Mouse (Mus musculus): ENCODE data around the gene Ociad2. TPM values are rescaled to one million over a fixed set of nuclear protein-coding genes. Genes with fewer than 3 reads are reported as not detected.
A peak's percentile ranks its signal among the peaks of the same experiment; 100 is the strongest.

Gene Ociad2
- polyA plus RNA-seq, 2 experiments: 0.95 to 3.6 TPM

DNA sequence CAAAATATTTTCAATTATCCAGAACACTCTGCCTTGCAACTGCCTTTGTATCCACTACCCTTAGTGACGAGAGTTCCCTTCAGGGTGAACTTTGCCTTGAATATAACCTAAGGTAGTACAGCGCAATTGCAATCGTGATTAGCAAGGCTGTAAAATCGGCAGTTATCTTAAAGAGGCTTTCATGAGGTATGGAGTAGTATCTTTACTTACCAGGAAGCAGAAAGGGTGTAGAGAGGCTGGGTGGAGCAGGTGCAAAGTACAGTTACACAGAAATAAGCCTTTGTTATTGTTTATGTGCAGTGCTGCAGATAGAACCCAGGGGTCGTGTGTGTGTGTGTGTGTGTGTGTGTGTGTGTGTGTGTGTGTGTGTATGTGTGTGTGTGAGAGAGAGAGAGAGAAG, 14.6 kb upstream of the Ociad2 start:
- Histone ChIP-seq H3K9me3 (ENCODE audit: control insufficient read depth, low read length) (no peaks in the 10 kb centered on the region), H3K4me3 (ENCODE audit: insufficient read depth in 1 of 2, low read depth in 2 of 2, low read length in 2 of 2) (no peak overlapping the region), H3K9ac (replicated peaks) (no peak overlapping the region; the same call in 1 of the 2 replicates), H3K27ac (peak overlapping the region; percentile 56), H3K36me3 (replicated peaks; ENCODE audit: control insufficient read depth, insufficient read depth, low read depth) (no peaks in the 10 kb centered on the region), H3K27me3 (ENCODE audit: control insufficient read depth, insufficient read depth, low read length) (peaks cover 2% of the 10 kb centered on the region; the same call in 1 of the 2 replicates), H3K4me1 (replicated peaks; ENCODE audit: control insufficient read depth in 2 of 2, insufficient read depth in 2 of 2, low read length in 1 of 2) (peaks cover 47 to 59% of the 10 kb centered on the region in 2 experiments), H3K4me2 (ENCODE audit: low read depth) (peak overlapping the region; percentile 33)
- ATAC-seq (ENCODE audit: insufficient read depth): peak; percentile 85
- TF ChIP-seq EP300 (IDR thresholded peaks at IDR 0.05; ENCODE audit: low read depth) (peak; percentile 90), CTCF (IDR thresholded peaks at IDR 0.05; ENCODE audit: low read depth) (0 out of 2 replicates have a peak, but pooled peaks have one; percentile 17)
- WGBS (ENCODE audit: insufficient replicate concordance): 11% methylated on average over 5 of the region's 5 CpGs
- DNase-seq (ENCODE audit: low read depth in 3 of 3, low spot score in 3 of 3): peak; percentile 47 to 63 (median 56)

DNA sequence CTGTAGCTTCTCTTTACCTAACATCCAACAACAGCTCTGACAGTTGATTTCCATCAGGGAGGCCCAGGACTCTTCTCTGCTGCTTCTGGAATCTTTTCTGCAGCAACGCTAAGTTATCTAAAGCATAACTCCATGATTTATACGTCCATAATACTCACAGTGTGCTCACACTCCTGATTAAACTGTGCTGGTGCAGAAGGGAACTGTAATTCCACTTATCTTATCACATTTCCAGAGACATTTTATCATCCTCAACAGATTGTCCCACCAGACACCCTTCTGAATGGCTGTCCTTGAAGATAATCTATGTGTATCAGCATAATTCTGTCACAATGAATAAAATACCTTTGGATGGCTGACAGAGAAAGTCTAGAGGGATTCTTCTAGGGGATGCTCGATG, 13.2 kb upstream of the Ociad2 start:
- DNase-seq (ENCODE audit: low read depth in 3 of 3, low spot score in 3 of 3) (peak in 2 of 3 experiments; percentile 43 to 44), ATAC-seq (ENCODE audit: insufficient read depth) (peak; percentile 57)
- Histone ChIP-seq H3K27ac (peak overlapping the region; percentile 30; the same call in 1 of the 2 replicates), H3K36me3 (replicated peaks; ENCODE audit: control insufficient read depth, insufficient read depth, low read depth) (no peaks in the 10 kb centered on the region), H3K27me3 (ENCODE audit: control insufficient read depth, insufficient read depth, low read length) (no peaks in the 10 kb centered on the region), H3K4me2 (ENCODE audit: low read depth) (peak overlapping the region; percentile 8), H3K4me3 (ENCODE audit: insufficient read depth in 1 of 2, low read depth in 2 of 2, low read length in 2 of 2) (no peak overlapping the region), H3K4me1 (replicated peaks; ENCODE audit: control insufficient read depth in 2 of 2, insufficient read depth in 2 of 2, low read length in 1 of 2) (peaks cover 38 to 48% of the 10 kb centered on the region in 2 experiments), H3K9me3 (ENCODE audit: control insufficient read depth, low read length) (no peaks in the 10 kb centered on the region), H3K9ac (replicated peaks) (no peak overlapping the region)
- 20% methylated on average over 3 of the region's 3 CpGs for WGBS (ENCODE audit: insufficient replicate concordance)
- TF ChIP-seq EP300 (IDR thresholded peaks at IDR 0.05; ENCODE audit: low read depth): peak; percentile 92
- TF ChIP-seq CTCF (IDR thresholded peaks at IDR 0.05; ENCODE audit: low read depth): no peak

DNA sequence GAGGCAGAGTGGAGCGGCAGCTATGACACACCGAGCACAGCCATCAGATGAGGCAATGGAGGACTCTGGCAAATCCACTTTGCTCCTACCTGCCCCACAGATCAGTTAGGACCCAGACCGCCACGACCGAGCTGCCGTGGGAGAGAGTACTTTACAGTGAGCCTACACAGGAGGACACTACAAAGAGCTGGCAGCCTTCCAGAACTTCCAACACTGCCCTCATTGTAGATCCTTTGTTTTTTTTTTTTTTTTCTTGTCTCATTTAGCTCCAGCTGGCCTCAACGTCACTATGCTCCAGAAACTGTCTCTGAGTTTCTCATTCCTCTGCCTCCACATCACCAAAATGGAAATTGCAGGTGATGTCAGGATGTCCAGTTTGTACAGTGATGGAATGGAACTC, 12.7 kb upstream of the Ociad2 start:
- Histone ChIP-seq H3K27me3 (ENCODE audit: control insufficient read depth, insufficient read depth, low read length) (no peaks in the 10 kb centered on the region), H3K27ac (no peak overlapping the region), H3K4me2 (ENCODE audit: low read depth) (no peak overlapping the region), H3K4me3 (ENCODE audit: insufficient read depth in 1 of 2, low read depth in 2 of 2, low read length in 2 of 2) (no peak overlapping the region), H3K9ac (replicated peaks) (no peak overlapping the region), H3K9me3 (ENCODE audit: control insufficient read depth, low read length) (no peaks in the 10 kb centered on the region), H3K36me3 (replicated peaks; ENCODE audit: control insufficient read depth, insufficient read depth, low read depth) (no peaks in the 10 kb centered on the region), H3K4me1 (replicated peaks; ENCODE audit: control insufficient read depth in 2 of 2, insufficient read depth in 2 of 2, low read length in 1 of 2) (peaks cover 38 to 49% of the 10 kb centered on the region in 2 experiments)
- no peak for DNase-seq (ENCODE audit: low read depth in 3 of 3, low spot score in 3 of 3)
- WGBS (ENCODE audit: insufficient replicate concordance): 69% methylated on average over 7 of the region's 7 CpGs
- TF ChIP-seq EP300 (IDR thresholded peaks at IDR 0.05; ENCODE audit: low read depth) (no peak), CTCF (IDR thresholded peaks at IDR 0.05; ENCODE audit: low read depth) (no peak)
- no peak for ATAC-seq (ENCODE audit: insufficient read depth)

DNA sequence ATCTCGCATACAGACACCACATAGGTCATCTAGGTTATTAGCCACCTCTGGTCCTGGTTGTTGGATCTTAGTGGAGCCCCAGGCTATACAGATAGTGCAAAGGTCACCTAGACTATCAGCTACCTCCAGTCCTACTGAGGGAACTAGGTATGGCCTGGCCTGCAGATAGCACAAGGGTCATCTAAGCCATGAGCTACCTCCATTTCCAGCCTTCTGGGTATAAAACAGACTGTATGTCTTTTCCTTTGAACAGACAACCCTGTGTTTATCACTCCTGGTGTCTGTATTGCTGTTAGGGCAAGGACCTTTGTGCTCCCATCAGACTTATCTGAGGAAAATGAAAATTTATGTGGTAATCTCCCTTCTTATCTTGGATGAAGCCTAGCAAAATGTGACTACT, 11.0 kb upstream of the Ociad2 start:
- Histone ChIP-seq H3K27ac (no peak overlapping the region), H3K4me1 (replicated peaks; ENCODE audit: control insufficient read depth in 2 of 2, insufficient read depth in 2 of 2, low read length in 1 of 2) (peaks cover 38 to 50% of the 10 kb centered on the region in 2 experiments), H3K27me3 (ENCODE audit: control insufficient read depth, insufficient read depth, low read length) (no peaks in the 10 kb centered on the region; the same call in 1 of the 2 replicates), H3K4me2 (ENCODE audit: low read depth) (no peak overlapping the region), H3K4me3 (ENCODE audit: insufficient read depth in 1 of 2, low read depth in 2 of 2, low read length in 2 of 2) (no peak overlapping the region), H3K36me3 (replicated peaks; ENCODE audit: control insufficient read depth, insufficient read depth, low read depth) (no peaks in the 10 kb centered on the region), H3K9me3 (ENCODE audit: control insufficient read depth, low read length) (no peaks in the 10 kb centered on the region), H3K9ac (replicated peaks) (no peak overlapping the region)
- TF ChIP-seq EP300 (IDR thresholded peaks at IDR 0.05; ENCODE audit: low read depth) (0 out of 2 replicates have a peak, but pooled peaks have one; percentile 6), CTCF (IDR thresholded peaks at IDR 0.05; ENCODE audit: low read depth) (no peak)
- DNase-seq (ENCODE audit: low read depth in 3 of 3, low spot score in 3 of 3) (no peak), ATAC-seq (ENCODE audit: insufficient read depth) (no peak)
- 65% methylated on average over 1 of the region's 1 CpGs for WGBS (ENCODE audit: insufficient replicate concordance)

DNA sequence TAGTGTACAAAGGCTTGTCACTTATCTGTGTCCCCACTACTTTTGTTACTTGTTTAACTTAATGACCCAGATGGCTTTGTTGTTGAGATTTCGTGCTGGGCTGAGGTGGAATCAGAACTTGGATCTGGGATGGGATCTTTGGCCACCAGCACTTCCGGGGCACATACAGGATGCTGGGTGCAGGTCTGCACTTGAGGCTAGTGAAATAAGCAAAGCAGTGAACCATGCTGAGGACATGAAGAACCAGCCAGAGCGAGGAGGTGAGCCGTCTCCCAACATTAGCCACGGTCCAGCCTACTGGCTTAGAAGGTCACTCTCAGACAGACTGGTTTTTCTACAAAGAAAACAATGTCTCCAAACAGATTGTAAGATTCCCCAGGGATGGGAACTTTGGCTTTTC, 8.7 kb upstream of the Ociad2 start:
- H3K4me2 ChIP-seq (ENCODE audit: low read depth): no peak overlapping the region
- ATAC-seq (ENCODE audit: insufficient read depth): no peak
- WGBS (ENCODE audit: insufficient replicate concordance): 63% methylated on average over 5 of the region's 5 CpGs

More for the DNA sequence above, 8.7 kb upstream of the Ociad2 start:
- Histone ChIP-seq H3K4me3 (ENCODE audit: insufficient read depth in 1 of 2, low read depth in 2 of 2, low read length in 2 of 2) (no peak overlapping the region), H3K36me3 (replicated peaks; ENCODE audit: control insufficient read depth, insufficient read depth, low read depth) (no peaks in the 10 kb centered on the region), H3K9me3 (ENCODE audit: control insufficient read depth, low read length) (no peaks in the 10 kb centered on the region), H3K27me3 (ENCODE audit: control insufficient read depth, insufficient read depth, low read length) (no peaks in the 10 kb centered on the region; the same call in none of the 2 replicates), H3K27ac (no peak overlapping the region), H3K9ac (replicated peaks) (no peak overlapping the region), H3K4me1 (replicated peaks; ENCODE audit: control insufficient read depth in 2 of 2, insufficient read depth in 2 of 2, low read length in 1 of 2) (peaks cover 20 to 37% of the 10 kb centered on the region in 2 experiments)
- no peak for TF ChIP-seq CTCF (IDR thresholded peaks at IDR 0.05; ENCODE audit: low read depth)
- TF ChIP-seq EP300 (IDR thresholded peaks at IDR 0.05; ENCODE audit: low read depth): no peak
- DNase-seq (ENCODE audit: low read depth in 3 of 3, low spot score in 3 of 3): no peak
